Mouse (Mus musculus) midbrain, embryonic 15.5 days (tissue): ENCODE results near the gene Gm10277. TPM values are rescaled to one million over a fixed set of nuclear protein-coding genes. Genes with fewer than 3 reads are reported as not detected.
"Not testable (repeated sequence)": the region's sequence is repeated elsewhere in the genome, so short reads cannot be mapped to it uniquely, and the experiment has no call there.

Experiments used
- ATAC-seq: fragments of 200-750 bp; cut with Nextera tagmentation; replicated peaks from 2 replicates; pipeline ENCODE4 v1.8.0; 2017; ENCODE audit warnings: moderate TSS enrichment
- H3K27ac ChIP-seq: fragments of 300-500 bp; sonication (generic); 2 replicates; pipeline ENCODE4 v1.5.1; 2015; ENCODE audit warnings: mild to moderate bottlenecking, inconsistent platforms
- H3K27me3 ChIP-seq: fragments of 300-500 bp; sonication (generic); replicated peaks from 2 replicates; pipeline ENCODE4 v1.6.1; 2015; ENCODE audit warnings: inconsistent platforms
- H3K36me3 ChIP-seq: fragments of 300-500 bp; sonication (generic); replicated peaks from 2 replicates; pipeline ENCODE4 v1.6.1; 2015; ENCODE audit warnings: inconsistent platforms
- H3K4me1 ChIP-seq: fragments of 300-500 bp; sonication (generic); 2 replicates; pipeline ENCODE4 v1.6.1; 2015; ENCODE audit warnings: inconsistent platforms
- H3K4me2 ChIP-seq: fragments of 300-500 bp; sonication (generic); 2 replicates; pipeline ENCODE4 v1.6.1; 2015; ENCODE audit warnings: inconsistent platforms, mild to moderate bottlenecking, moderate library complexity
- H3K4me3 ChIP-seq: fragments of 300-500 bp; sonication (generic); 2 replicates; pipeline ENCODE4 v1.5.1; 2015; ENCODE audit warnings: mild to moderate bottlenecking, inconsistent platforms
- H3K9ac ChIP-seq: fragments of 300-500 bp; sonication (generic); 2 replicates; pipeline ENCODE4 v1.6.1; 2015; ENCODE audit warnings: mild to moderate bottlenecking, inconsistent platforms
- H3K9me3 ChIP-seq: fragments of 300-500 bp; sonication (generic); 2 replicates; pipeline ENCODE4 v1.6.1; 2016; ENCODE audit warnings: inconsistent platforms
- WGBS: fragments of 180-500 bp; shearing (Covaris S2); methylation state at CpG from one replicate; pipeline ENCODE4 v1.1.7; 2015; ENCODE audit warnings: mixed read lengths; 5-methylcytosine and 5-hydroxymethylcytosine counted together
- polyA plus RNA-seq: library from polyadenylated mRNA; unstranded; fragments of >200 nt; fragmentation: Nextera tagmentation; extraction: Ambion mirVana; gene quantifications from 2 replicates; pipeline ENCODE4 v1.2.1, GENCODE M21; 2015

Gene Gm10277
- polyA plus RNA-seq, 1 experiment from 2014 or later = 3.0 TPM

DNA sequence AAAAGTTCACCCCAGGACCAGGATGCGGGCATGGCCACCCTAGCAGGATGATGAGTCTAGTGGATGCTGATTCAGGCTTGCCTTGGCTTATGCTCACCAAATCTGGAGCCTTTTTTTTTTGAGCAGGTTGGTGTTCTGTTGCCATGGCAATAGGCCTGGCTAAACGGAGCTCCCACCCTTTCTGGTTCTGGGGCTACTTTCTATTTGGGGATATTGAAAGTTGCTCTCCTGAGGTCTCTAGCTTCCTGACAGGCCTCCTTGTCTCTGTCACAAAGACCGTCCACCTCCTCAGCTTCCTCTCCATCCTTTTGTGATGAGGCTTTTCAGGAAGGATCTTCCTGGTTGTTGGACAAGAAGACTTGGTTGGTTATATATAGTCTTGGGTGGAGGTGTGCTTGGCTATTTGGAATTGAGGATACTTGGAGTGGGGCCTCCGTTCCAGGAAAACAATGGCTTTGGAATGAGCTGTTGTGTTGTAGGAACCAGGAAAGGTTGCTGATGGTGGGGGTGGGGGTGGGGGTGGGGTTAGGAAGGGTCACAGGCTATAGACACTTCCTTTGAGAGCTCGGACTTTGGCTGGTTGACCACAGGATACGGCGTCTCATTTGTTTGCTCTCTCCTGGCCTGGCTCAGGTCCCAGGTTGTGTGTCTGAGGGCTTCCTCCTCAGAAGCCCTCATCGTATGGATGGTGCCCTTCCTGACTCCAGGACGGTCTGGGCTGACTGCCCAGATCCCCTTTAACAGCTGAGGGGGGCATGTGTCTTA is 22.7 kb downstream of the Gm10277 start:
- H3K9ac ChIP-seq = peak overlapping the region; percentile 98
- H3K4me3 ChIP-seq = peak overlapping the region; percentile 93
- no peaks in the 10 kb centered on the region for H3K27me3 ChIP-seq
- peak overlapping the region; percentile 95; the same call in 1 of the 2 replicates for H3K27ac ChIP-seq
- H3K4me1 ChIP-seq = peaks cover 38% of the 10 kb centered on the region
- peak overlapping the region; percentile 87 for H3K4me2 ChIP-seq
- ATAC-seq = no peak
- H3K36me3 ChIP-seq = no peaks in the 10 kb centered on the region
- no peaks in the 10 kb centered on the region for H3K9me3 ChIP-seq
- WGBS = 59% methylated on average over 9 of the region's 9 CpGs

DNA sequence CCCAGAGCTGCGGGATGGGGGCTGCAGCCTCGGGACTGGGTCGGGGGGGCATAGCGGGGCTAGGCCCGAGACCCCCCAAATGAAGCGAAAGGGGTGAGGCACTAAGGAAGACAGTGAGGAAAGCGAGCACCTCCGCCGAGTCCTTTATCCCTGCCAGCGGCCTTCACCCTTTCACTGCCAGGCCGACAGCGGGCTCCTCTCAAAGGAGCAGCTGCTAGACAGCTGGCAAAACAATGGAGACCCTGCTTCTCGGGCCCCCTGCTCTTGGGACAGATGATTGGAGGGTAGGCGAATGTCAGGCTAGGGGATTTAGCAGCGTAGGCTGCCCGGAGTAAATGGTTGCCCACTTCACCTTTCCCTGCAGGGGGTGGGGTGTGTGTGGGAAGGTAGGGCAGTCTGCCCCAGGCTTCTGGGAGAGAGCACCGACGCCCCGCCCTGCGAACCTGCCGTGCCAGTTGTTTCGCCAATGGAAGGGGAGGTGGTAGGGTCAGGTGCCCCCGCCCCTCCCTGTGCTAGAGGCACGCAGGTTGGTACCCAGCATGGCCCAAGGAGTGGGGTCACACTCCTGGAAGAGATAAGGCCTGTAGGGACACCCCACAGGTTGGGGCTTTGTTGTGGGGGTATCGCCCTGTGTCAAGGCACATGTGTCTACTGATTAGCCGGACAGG is 23.7 kb downstream of the Gm10277 start:
- Histone ChIP-seq H3K9me3 (no peaks in the 10 kb centered on the region), H3K36me3 (no peaks in the 10 kb centered on the region), H3K4me2 (peak overlapping the region; percentile 87), H3K27ac (peak overlapping the region; percentile 95), H3K9ac (peak overlapping the region; percentile 98), H3K27me3 (no peaks in the 10 kb centered on the region), H3K4me1 (peaks cover 38% of the 10 kb centered on the region), H3K4me3 (peak overlapping the region; percentile 93)
- 2% methylated on average over 26 of the region's 26 CpGs for WGBS
- ATAC-seq = peak; percentile 65

DNA sequence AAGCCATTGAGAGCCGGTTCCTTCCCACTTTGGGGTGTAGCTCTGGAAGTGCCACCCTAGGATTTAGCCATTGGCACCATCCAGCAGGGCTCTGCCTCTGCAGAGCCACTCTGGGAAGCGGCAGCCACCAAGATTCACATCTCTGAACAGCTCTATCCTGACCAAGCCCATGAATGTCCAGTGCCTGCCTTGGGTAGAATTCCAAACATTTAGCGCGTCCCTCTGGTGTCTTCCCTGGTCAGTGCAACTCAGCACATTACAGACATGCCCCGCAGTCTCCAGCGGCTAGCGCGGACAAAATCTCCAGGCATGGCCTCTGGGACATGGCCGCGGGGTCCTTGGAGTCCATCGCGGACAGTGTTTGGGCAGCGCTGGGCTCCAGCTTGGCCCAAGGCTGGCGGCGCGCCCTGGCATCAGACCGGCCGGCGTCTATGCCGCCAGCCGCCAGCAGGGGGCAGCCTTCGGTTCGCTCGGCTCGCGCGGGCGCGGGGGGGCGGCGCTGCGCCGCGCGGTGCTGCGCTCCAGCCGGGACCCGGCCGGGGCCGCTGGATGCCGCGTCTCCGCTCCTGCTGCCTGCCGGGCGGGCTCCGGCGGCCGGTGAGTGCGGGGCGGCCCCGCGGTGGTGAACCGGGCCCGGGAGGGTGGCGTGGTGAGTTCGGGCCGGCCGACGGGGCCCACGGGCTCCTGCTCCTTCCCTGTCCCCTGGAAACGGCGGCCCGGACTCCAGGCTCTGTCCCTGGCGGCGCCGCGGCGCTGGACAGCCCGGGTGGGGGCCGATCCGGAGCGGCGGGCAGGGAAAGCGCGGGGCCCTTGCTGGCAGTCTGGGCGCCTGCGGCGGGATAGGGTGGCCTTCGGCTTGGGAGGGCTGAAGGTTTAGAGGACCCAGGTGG is 24.5 kb downstream of the Gm10277 start, which contains the start of gene Myo18a:
Myo18a (plus strand) TSS at position 464 of the 890 bp plus-strand sequence.
- Histone ChIP-seq H3K9ac (peak within 1 kb of the TSS; percentile 98), H3K36me3 (no peaks in the 10 kb centered on the region), H3K4me2 (peak within 1 kb of the TSS; percentile 87), H3K9me3 (no peaks in the 10 kb centered on the region), H3K27ac (peak within 1 kb of the TSS; percentile 95), H3K4me3 (peak within 1 kb of the TSS; percentile 93), H3K27me3 (no peaks in the 10 kb centered on the region), H3K4me1 (peaks cover 38% of the 10 kb centered on the region)
- peak; percentile 89 for ATAC-seq
- WGBS = 1% methylated on average over 66 of the region's 79 CpGs

DNA sequence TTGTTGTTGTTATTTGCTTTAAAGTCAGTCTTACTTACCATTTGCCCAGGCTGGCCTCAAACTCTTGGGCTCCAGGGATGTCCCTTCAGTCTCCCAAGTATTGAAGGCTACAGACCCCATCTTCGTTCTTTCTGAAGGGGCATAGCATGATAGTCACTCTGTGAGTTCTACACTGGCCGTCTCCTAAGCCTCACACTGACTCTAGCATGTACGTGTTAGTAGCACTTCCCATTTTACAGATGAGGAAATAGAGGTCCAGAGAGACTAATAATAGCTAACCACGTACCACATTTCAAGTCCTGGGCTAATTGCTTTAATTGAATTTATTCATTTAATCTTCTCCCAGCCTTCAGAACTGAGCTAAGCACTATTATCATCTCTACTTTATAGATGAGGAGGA is 27.5 kb downstream of the Gm10277 start:
- ATAC-seq = no peak
- H3K4me3 ChIP-seq = no peak overlapping the region
- 87% methylated on average over 4 of the region's 4 CpGs for WGBS
- no peak overlapping the region for H3K9ac ChIP-seq
- peaks cover 17% of the 10 kb centered on the region for H3K4me1 ChIP-seq
- H3K9me3 ChIP-seq = no peaks in the 10 kb centered on the region
- no peaks in the 10 kb centered on the region for H3K27me3 ChIP-seq
- H3K4me2 ChIP-seq = no peak overlapping the region
- no peak overlapping the region for H3K27ac ChIP-seq
- H3K36me3 ChIP-seq = no peaks in the 10 kb centered on the region

DNA sequence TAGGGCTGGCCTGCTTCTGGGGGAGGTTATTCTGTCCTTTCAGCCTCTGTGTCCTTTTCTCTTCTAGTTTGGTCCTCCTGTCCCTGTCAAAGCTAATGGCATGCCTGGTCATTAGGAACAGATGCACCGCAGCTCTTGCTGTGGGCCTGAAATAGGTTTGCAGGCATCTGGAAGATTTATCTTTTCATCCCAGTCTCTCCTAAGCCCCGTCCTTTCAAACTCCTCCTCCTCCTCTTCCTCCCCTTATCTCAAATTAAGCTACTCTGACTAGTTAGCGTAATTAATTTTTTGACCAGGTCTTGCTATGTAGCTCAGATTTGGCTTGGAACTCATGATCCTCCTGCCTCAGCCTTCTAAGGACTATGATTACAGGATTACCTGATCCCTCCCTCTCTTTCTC is 34.1 kb downstream of the Gm10277 start:
- Histone ChIP-seq H3K4me3 (no peak overlapping the region), H3K4me1 (no peaks in the 10 kb centered on the region), H3K36me3 (no peaks in the 10 kb centered on the region), H3K4me2 (no peak overlapping the region), H3K27me3 (no peaks in the 10 kb centered on the region), H3K9ac (no peak overlapping the region), H3K27ac (no peak overlapping the region), H3K9me3 (no peaks in the 10 kb centered on the region)
- no peak for ATAC-seq
- 84% methylated on average over 3 of the region's 3 CpGs for WGBS

DNA sequence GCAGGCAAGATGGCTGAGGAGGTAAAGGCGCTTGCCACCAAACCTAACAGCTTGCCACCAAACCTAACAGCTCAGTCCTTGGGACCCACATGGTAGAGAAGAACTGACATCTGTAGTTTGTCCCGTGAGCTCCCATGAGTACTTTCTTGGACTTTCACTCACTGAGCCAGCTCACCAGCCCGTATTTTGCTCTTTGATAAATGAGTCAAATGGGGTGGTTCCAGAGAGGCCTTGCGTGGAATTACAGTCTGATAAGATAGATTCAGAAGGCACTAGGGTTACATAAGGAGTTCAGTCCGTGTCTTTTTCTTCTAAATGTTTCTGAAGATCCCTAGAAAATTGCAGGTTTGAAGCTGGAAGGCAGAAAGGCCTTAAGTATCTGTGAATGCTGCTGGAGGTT is 35.0 kb downstream of the Gm10277 start:
- no peaks in the 10 kb centered on the region for H3K27me3 ChIP-seq
- H3K36me3 ChIP-seq = no peaks in the 10 kb centered on the region
- no peaks in the 10 kb centered on the region for H3K9me3 ChIP-seq
- 86% methylated on average over 5 of the region's 5 CpGs for WGBS
- H3K4me1 ChIP-seq = no peaks in the 10 kb centered on the region
- no peak overlapping the region for H3K4me2 ChIP-seq
- H3K9ac ChIP-seq = no peak overlapping the region
- ATAC-seq = no peak
- no peak overlapping the region for H3K27ac ChIP-seq
- no peak overlapping the region for H3K4me3 ChIP-seq

DNA sequence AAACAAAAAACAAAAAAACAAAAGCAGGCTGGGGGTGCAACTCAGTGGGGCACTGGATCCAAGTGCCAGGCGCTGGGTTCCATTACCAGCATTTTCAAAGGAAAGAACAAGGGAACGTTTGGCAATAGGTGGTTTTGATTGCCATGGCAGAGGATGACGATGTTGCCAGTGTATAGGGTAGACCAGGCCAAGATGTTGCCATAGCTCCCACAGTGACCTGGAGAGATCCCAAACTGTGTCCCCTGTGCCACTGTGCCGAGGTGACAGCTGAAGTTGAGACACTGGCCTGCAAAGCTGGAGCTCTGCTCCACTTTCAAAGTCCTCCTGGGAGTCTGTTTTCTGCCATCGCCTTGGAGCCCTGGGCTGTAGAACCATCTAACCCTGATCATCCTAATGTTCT is 38.6 kb downstream of the Gm10277 start:
- WGBS = 82% methylated on average over 5 of the region's 5 CpGs
- ATAC-seq = no peak
- no peak overlapping the region for H3K4me3 ChIP-seq

DNA sequence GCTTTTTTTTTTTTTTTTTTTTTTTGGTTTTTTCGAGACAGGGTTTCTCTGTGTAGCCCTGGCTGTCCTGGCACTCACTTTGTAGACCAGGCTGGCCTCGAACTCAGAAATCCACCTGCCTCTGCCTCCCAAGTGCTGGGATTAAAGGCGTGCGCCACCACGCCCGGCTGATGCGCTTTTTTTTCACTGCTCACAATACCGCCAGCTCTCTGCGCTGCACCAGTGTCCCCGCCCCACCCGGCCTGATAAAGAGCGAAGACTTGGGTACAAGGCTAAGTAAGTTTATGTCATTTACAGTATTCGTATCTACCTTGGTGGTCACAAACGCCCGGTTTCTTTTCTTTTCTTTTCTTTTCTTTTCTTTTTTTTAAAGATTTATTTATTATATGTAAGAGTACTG is 40.4 kb downstream of the Gm10277 start:
- 93% methylated on average over 14 of the region's 15 CpGs for WGBS
- H3K27me3 ChIP-seq, H3K9me3 ChIP-seq, H3K9ac ChIP-seq, H3K4me1 ChIP-seq, H3K27ac ChIP-seq, H3K36me3 ChIP-seq, ATAC-seq, H3K4me3 ChIP-seq, H3K4me2 ChIP-seq: not testable (repeated sequence)

More for the DNA sequence above, 38.6 kb downstream of the Gm10277 start:
- no peaks in the 10 kb centered on the region for H3K27me3 ChIP-seq
- no peak overlapping the region for H3K9ac ChIP-seq
- no peaks in the 10 kb centered on the region for H3K9me3 ChIP-seq
- H3K4me2 ChIP-seq = no peak overlapping the region
- H3K4me1 ChIP-seq = no peaks in the 10 kb centered on the region
- H3K27ac ChIP-seq = no peak overlapping the region
- no peaks in the 10 kb centered on the region for H3K36me3 ChIP-seq

DNA sequence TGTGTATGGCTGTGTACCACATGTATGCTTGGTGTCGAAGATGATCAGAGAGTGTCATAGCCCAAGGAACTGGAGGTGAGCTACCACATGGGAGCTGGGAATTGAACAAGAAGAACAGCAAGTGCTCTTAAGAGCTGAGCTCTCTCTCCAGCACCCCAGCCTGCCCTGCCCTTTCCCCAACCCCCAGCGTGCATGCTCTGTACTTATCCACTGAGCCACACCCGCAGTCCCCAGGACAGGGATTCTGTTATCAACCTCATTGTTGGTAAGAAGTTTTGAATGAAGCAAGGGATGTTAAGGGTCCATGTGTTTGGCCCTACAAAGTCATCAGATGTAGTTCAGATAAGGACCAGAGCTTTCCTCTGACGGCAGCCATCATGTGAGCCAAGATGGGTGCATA is 40.9 kb downstream of the Gm10277 start:
- H3K27ac ChIP-seq = no peak overlapping the region

DNA sequence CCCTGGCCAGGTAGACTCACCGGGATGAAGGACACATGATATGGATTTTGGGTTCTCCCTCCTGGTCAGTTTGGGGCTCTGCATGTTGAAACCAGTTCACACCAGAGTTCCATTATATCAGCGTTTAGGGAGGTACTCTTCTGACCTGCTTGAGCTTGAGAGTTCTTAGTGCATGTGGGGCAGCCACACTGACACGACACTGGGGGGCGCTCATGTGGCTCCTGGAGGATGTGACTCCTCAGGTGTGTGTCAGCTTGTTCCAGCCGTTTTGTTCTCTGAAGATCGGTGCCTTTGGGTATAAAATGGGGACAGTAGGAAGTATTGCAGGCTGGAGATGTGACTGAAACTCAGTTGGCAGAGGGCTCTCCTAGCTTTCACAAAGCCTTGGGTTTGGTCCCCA is 43.6 kb downstream of the Gm10277 start:
- Histone ChIP-seq H3K4me2 (no peak overlapping the region), H3K36me3 (no peaks in the 10 kb centered on the region), H3K27me3 (no peaks in the 10 kb centered on the region), H3K27ac (no peak overlapping the region), H3K4me3 (no peak overlapping the region), H3K4me1 (no peaks in the 10 kb centered on the region), H3K9ac (no peak overlapping the region), H3K9me3 (no peaks in the 10 kb centered on the region)
- 44% methylated on average over 6 of the region's 6 CpGs for WGBS
- no peak for ATAC-seq

More for the DNA sequence above, 40.9 kb downstream of the Gm10277 start:
- Histone ChIP-seq H3K4me1 (no peaks in the 10 kb centered on the region), H3K27me3 (no peaks in the 10 kb centered on the region), H3K9me3 (no peaks in the 10 kb centered on the region), H3K4me3 (no peak overlapping the region), H3K36me3 (no peaks in the 10 kb centered on the region), H3K9ac (no peak overlapping the region), H3K4me2 (no peak overlapping the region)
- 95% methylated on average over 4 of the region's 4 CpGs for WGBS
- ATAC-seq = no peak

DNA sequence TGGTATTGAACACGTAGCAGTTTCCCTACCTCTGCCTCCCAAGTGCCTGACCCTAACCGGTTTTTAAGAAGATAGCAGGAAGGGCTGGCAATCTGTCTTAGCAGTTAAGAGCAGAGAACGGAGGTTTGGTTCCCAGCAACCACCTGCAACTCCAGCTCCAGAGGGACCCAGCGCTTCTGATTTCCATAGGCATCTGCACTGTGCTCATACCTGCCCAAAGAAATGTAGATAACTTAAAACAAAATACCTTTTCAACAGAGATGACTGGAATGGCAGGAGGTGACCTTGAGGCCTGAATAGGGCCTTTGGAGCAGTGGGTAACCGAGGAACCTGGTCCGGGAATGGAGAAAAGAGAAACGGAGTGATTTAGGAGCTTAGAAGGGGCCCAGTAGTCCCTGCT is 49.0 kb downstream of the Gm10277 start:
- H3K27me3 ChIP-seq = no peaks in the 10 kb centered on the region
- H3K4me3 ChIP-seq = no peak overlapping the region
- H3K36me3 ChIP-seq = no peaks in the 10 kb centered on the region
- whole genome bisulfite sequencing = 49% methylated on average over 7 of the region's 7 CpGs
- H3K9ac ChIP-seq = no peak overlapping the region
- no peak for ATAC-seq
- H3K27ac ChIP-seq = no peak overlapping the region
- H3K4me1 ChIP-seq = no peaks in the 10 kb centered on the region
- no peaks in the 10 kb centered on the region for H3K9me3 ChIP-seq
- H3K4me2 ChIP-seq = no peak overlapping the region

DNA sequence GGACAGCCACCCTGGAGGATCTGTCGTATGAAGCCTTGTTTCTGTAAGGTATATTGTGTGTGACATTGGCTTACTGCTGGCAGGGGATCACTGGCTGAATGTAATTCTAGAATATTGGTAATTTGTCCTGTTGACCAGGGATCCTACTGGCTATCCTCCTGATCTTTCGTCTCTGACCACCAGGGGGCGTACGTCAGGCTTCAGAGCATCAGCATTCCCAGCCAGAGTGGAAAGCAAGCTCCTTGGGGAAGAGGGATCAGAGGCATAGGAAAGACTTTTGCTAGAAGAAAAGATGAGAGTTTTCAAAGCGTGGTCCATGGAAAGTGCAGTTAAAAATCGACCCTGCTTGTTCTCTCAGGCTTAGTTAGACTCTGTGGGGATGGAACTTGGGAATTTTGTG is 50.3 kb downstream of the Gm10277 start:
- H3K36me3 ChIP-seq = no peaks in the 10 kb centered on the region
- no peak overlapping the region for H3K4me3 ChIP-seq
- 2% methylated on average over 6 of the region's 6 CpGs for WGBS
- no peak for ATAC-seq
- H3K4me1 ChIP-seq = no peaks in the 10 kb centered on the region
- H3K9me3 ChIP-seq = no peaks in the 10 kb centered on the region
- H3K27ac ChIP-seq = no peak overlapping the region
- H3K4me2 ChIP-seq = no peak overlapping the region
- no peaks in the 10 kb centered on the region for H3K27me3 ChIP-seq
- H3K9ac ChIP-seq = no peak overlapping the region
